Mouse (Mus musculus): Measurements from ENCODE around the gene Actrt1. TPM values are rescaled to one million over a fixed set of nuclear protein-coding genes. Genes with fewer than 3 reads are reported as not detected.

Actrt1 gene
- not detected for total RNA-seq (2021)
- long read RNA-seq, experiment 1 = 0 reads
- long read RNA-seq, experiment 2 = 0 reads

- DNase-seq (ENCODE audit: low spot score) = no peak
Measured at GRCm38 (mm10) chrX:46328707-46329106, at the start of gene Actrt1. Gene Actrt1 (plus strand): TSS chrX:46329007.

GRCm38 (mm10) chrX:46331463-46332115, 2.8 kb downstream of the Actrt1 start:
- no peak for DNase-seq (ENCODE audit: low spot score)
